12 mouse cellular contexts compared by ENCODE assay signal in the genomic region with DNA sequence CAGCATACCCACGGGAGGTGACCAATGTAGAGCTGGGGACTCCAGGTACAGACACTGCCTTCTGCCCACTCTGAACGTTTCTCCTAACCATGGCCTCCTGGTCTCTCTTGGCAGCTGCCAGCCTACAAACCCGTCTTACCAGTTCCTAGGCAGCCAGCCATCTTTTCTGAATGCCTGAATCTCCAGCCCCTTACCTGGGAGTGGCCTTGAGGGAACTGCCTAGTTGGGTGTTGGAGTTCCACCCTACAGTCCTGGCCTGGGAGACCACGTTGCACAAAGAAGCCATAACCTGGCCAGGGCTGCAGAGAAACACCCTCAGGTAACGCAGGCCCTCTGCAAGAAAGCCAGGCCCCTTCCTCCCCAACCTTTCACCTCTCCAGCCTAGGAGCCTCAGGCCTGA.
DNase-seq lines count a peak whose midpoint lies in the region; ATAC-seq and TF ChIP-seq lines count a peak whose summit lies in the region.
"Had no signal": no experiment of that assay in that cellular context is flagged by ENCODE, and none has a peak within 500 bp of the region (broad histone marks: within the 10 kb centered on the region; RNA-seq: fewer than 3 reads in every experiment).

No protein-coding gene starts in this region.

- H3K4me1 ChIP-seq in embryonic facial prominence, embryonic 14.5 days (ENCODE audit: control insufficient read depth, insufficient read depth, low read length), result peaks cover 29% of the 10 kb centered on the region
- H3K4me1 ChIP-seq in kidney, postnatal 0 days (replicated peaks; ENCODE audit: insufficient read depth, low read length), result peaks cover 27% of the 10 kb centered on the region
- H3K4me1 ChIP-seq in forebrain, embryonic 13.5 days, result peaks cover 21% of the 10 kb centered on the region
- 0 out of 2 replicates have a peak, but pooled peaks cover 3% of the 10 kb centered on the region for H3K4me1 ChIP-seq in hindbrain, embryonic 11.5 days (replicated peaks; ENCODE audit: control insufficient read depth, insufficient read depth, low read length)

- no peak for TF ChIP-seq CTCF in kidney, postnatal 0 days (IDR thresholded peaks at IDR 0.05; ENCODE audit: low read depth)

- no peaks in the 10 kb centered on the region for H3K36me3 ChIP-seq in embryonic facial prominence, embryonic 14.5 days (ENCODE audit: control insufficient read depth, insufficient read depth, low read length)
- no peaks in the 10 kb centered on the region for H3K36me3 ChIP-seq in kidney, postnatal 0 days (ENCODE audit: insufficient read depth, low read length)
- H3K36me3 ChIP-seq in forebrain, embryonic 13.5 days (ENCODE audit: poor library complexity, severe bottlenecking), result no peaks in the 10 kb centered on the region
- no peaks in the 10 kb centered on the region for H3K36me3 ChIP-seq in hindbrain, embryonic 11.5 days (ENCODE audit: control insufficient read depth, insufficient read depth, low read length)

- no peak overlapping the region for H3K9ac ChIP-seq in embryonic facial prominence, embryonic 14.5 days (ENCODE audit: low read depth, low read length)
- no peak overlapping the region for H3K9ac ChIP-seq in kidney, postnatal 0 days (ENCODE audit: low read depth, low read length)
- no peak overlapping the region for H3K9ac ChIP-seq in forebrain, embryonic 13.5 days
- H3K9ac ChIP-seq in hindbrain, embryonic 11.5 days (ENCODE audit: low read depth, low read length), result no peak overlapping the region

- WGBS in embryonic facial prominence, embryonic 14.5 days, result 60% methylated on average over 5 of the region's 5 CpGs
- 57% methylated on average over 5 of the region's 5 CpGs for WGBS in kidney, postnatal 0 days
- WGBS in forebrain, embryonic 13.5 days, result 66% methylated on average over 5 of the region's 5 CpGs
- 73% methylated on average over 5 of the region's 5 CpGs for WGBS in hindbrain, embryonic 11.5 days

- no peaks in the 10 kb centered on the region for H3K27me3 ChIP-seq in embryonic facial prominence, embryonic 14.5 days (replicated peaks; ENCODE audit: control insufficient read depth, insufficient read depth, low read length)
- H3K27me3 ChIP-seq in kidney, postnatal 0 days (ENCODE audit: insufficient read depth, low read length), result no peaks in the 10 kb centered on the region
- H3K27me3 ChIP-seq in forebrain, embryonic 13.5 days, result no peaks in the 10 kb centered on the region
- no peaks in the 10 kb centered on the region for H3K27me3 ChIP-seq in hindbrain, embryonic 11.5 days (ENCODE audit: control insufficient read depth, insufficient read depth, low read length)

- DNase-seq in cerebellum, postnatal 10 days, result peak; percentile 46 to 50
- no peak for DNase-seq in cerebellum, adult 18-20 months
- peak; percentile 83 for DNase-seq in embryonic facial prominence, embryonic 14.5 days (ENCODE audit: low spot score)
- DNase-seq in kidney, postnatal 0 days (ENCODE audit: low spot score), result no peak
- DNase-seq in lung, postnatal 4 days, result peak; percentile 66 to 83
- DNase-seq in hindbrain, embryonic 11.5 days (ENCODE audit: low spot score), result no peak
- DNase-seq: thymus, postnatal 36 days had no signal

- H3K27ac ChIP-seq in embryonic facial prominence, embryonic 14.5 days (replicated peaks; ENCODE audit: low read depth, low read length), result 0 out of 2 replicates have a peak overlapping the region, but pooled peaks have one; percentile 40
- peak overlapping the region; percentile 78 for H3K27ac ChIP-seq in kidney, postnatal 0 days
- H3K27ac ChIP-seq in forebrain, embryonic 13.5 days, result no peak overlapping the region
- H3K27ac ChIP-seq in hindbrain, embryonic 11.5 days (ENCODE audit: low read depth, low read length), result no peak overlapping the region
- H3K27ac ChIP-seq: macrophage had no signal

- no peak overlapping the region for H3K4me3 ChIP-seq in embryonic facial prominence, embryonic 14.5 days (ENCODE audit: low read depth, low read length)
- H3K4me3 ChIP-seq in kidney, postnatal 0 days (replicated peaks; ENCODE audit: low read depth, low read length), result no peak overlapping the region
- no peak overlapping the region for H3K4me3 ChIP-seq in forebrain, embryonic 13.5 days
- H3K4me3 ChIP-seq in hindbrain, embryonic 11.5 days (ENCODE audit: low read depth, low read length), result no peak overlapping the region
- H3K4me3 ChIP-seq: erythroblast, embryonic 14.5 days had no signal

- no peak overlapping the region for H3K4me2 ChIP-seq in embryonic facial prominence, embryonic 14.5 days (ENCODE audit: low read depth, low read length)
- H3K4me2 ChIP-seq in kidney, postnatal 0 days (ENCODE audit: low read length), result no peak overlapping the region
- no peak overlapping the region for H3K4me2 ChIP-seq in forebrain, embryonic 13.5 days
- no peak overlapping the region for H3K4me2 ChIP-seq in hindbrain, embryonic 11.5 days (replicated peaks; ENCODE audit: low read depth, low read length)

- peak; percentile 56; the same call in 1 of the 2 replicates for ATAC-seq in embryonic facial prominence, embryonic 14.5 days (ENCODE audit: low read depth)
- peak; percentile 50; the same call in 1 of the 2 replicates for ATAC-seq in kidney, postnatal 0 days (replicated peaks; ENCODE audit: low FRiP score, low read depth)
- ATAC-seq in monocyte, adult 5-6 weeks (replicated peaks; ENCODE audit: insufficient number of reproducible peaks, low FRiP score, low TSS enrichment, poor library complexity, severe bottlenecking), result no peak
- no peak for ATAC-seq in forebrain, embryonic 13.5 days
- ATAC-seq in hindbrain, embryonic 11.5 days (ENCODE audit: low FRiP score), result no peak
- ATAC-seq: inflammation-experienced regulatory T-cells, adult 6 months had no signal

- H3K9me3 ChIP-seq in embryonic facial prominence, embryonic 14.5 days (ENCODE audit: control insufficient read depth, low read length), result no peaks in the 10 kb centered on the region
- H3K9me3 ChIP-seq in kidney, postnatal 0 days (replicated peaks; ENCODE audit: low read length), result no peaks in the 10 kb centered on the region
- no peaks in the 10 kb centered on the region for H3K9me3 ChIP-seq in forebrain, embryonic 13.5 days (replicated peaks)
- H3K9me3 ChIP-seq in hindbrain, embryonic 11.5 days (ENCODE audit: control insufficient read depth, low read length), result no peaks in the 10 kb centered on the region

Comparison
In these comparisons a context has a peak if more than half of its experiments do, and no peak if none do; other contexts are left out.
1. DNase-seq: peak in cerebellum, postnatal 10 days (2 of 2), embryonic facial prominence, embryonic 14.5 days (single experiment) and lung, postnatal 4 days (2 of 2); none in cerebellum, adult 18-20 months (0 of 2), kidney, postnatal 0 days (single experiment) and hindbrain, embryonic 11.5 days (single experiment).
2. ATAC-seq: peak in embryonic facial prominence, embryonic 14.5 days (single experiment) and kidney, postnatal 0 days (single experiment); none in monocyte, adult 5-6 weeks (single experiment), forebrain, embryonic 13.5 days (single experiment) and hindbrain, embryonic 11.5 days (single experiment).
3. H3K27ac ChIP-seq: peak in embryonic facial prominence, embryonic 14.5 days (single experiment) and kidney, postnatal 0 days (single experiment); none in forebrain, embryonic 13.5 days (single experiment) and hindbrain, embryonic 11.5 days (single experiment).